In genomic region chr12:78910684-78911461, GRCm38 (mm10) we compare ENCODE assay signal across 7 mouse cellular contexts. TPM values are rescaled to one million over a fixed set of nuclear protein-coding genes. Genes with fewer than 3 reads are reported as not detected.
A peak's percentile ranks its signal among the peaks of the same experiment; 100 is the strongest.
DNase-seq lines count a peak whose midpoint lies in the region; ATAC-seq lines count a peak whose summit lies in the region.

No protein-coding gene starts in this region.

- peak overlapping the region; percentile 51 for H3K4me2 ChIP-seq in hindbrain, embryonic 15.5 days
- peak overlapping the region; percentile 53 for H3K4me2 ChIP-seq in midbrain, embryonic 15.5 days

- peak; percentile 44 for DNase-seq in MN1 (ENCODE audit: low spot score)
- DNase-seq in cerebellum, adult 9-10 months = no peak
- DNase-seq in cerebellum, postnatal 4 days (ENCODE audit: low spot score in 2 of 2) = no peak
- DNase-seq in adrenal gland, postnatal 25 days = no peak

- H3K9me3 ChIP-seq in hindbrain, embryonic 15.5 days = no peaks in the 10 kb centered on the region
- H3K9me3 ChIP-seq in midbrain, embryonic 15.5 days = no peaks in the 10 kb centered on the region

- no peak overlapping the region for H3K9ac ChIP-seq in hindbrain, embryonic 15.5 days
- H3K9ac ChIP-seq in midbrain, embryonic 15.5 days = no peak overlapping the region

- peaks cover 62% of the 10 kb centered on the region for H3K27me3 ChIP-seq in hindbrain, embryonic 15.5 days
- H3K27me3 ChIP-seq in midbrain, embryonic 15.5 days (replicated peaks) = peaks cover 53% of the 10 kb centered on the region

- WGBS in hindbrain, embryonic 15.5 days = 13% methylated on average over 16 of the region's 16 CpGs
- WGBS in midbrain, embryonic 15.5 days = 12% methylated on average over 16 of the region's 16 CpGs

- H3K27ac ChIP-seq in hindbrain, embryonic 15.5 days (replicated peaks) = no peak overlapping the region
- no peak overlapping the region for H3K27ac ChIP-seq in midbrain, embryonic 15.5 days

- no peaks in the 10 kb centered on the region for H3K36me3 ChIP-seq in hindbrain, embryonic 15.5 days
- no peaks in the 10 kb centered on the region for H3K36me3 ChIP-seq in midbrain, embryonic 15.5 days (replicated peaks)

- ATAC-seq in common myeloid progenitor, adult 5-6 weeks (replicated peaks; ENCODE audit: low read depth, poor library complexity, severe bottlenecking) = peak; percentile 62
- ATAC-seq in hindbrain, embryonic 15.5 days (ENCODE audit: low FRiP score, low read depth) = no peak
- no peak for ATAC-seq in midbrain, embryonic 15.5 days (replicated peaks)

- H3K4me3 ChIP-seq in hindbrain, embryonic 15.5 days = peak overlapping the region; percentile 30; the same call in 1 of the 2 replicates
- peak overlapping the region; percentile 32; the same call in 1 of the 2 replicates for H3K4me3 ChIP-seq in midbrain, embryonic 15.5 days

- peaks cover 23% of the 10 kb centered on the region for H3K4me1 ChIP-seq in hindbrain, embryonic 15.5 days (replicated peaks)
- peaks cover 24% of the 10 kb centered on the region for H3K4me1 ChIP-seq in midbrain, embryonic 15.5 days

RNA-seq across cellular contexts. Expression of gene Plek2, which starts 4.1 kb away (rescaled TPM):
- total RNA-seq in common myeloid progenitor, adult 5-6 weeks (2017) = not detected in 2 replicates
- 1.7 and 1.8 TPM in 2 replicates for polyA plus RNA-seq in hindbrain, embryonic 15.5 days (2015; fragmentation: Nextera tagmentation; extraction: Ambion mirVana)
- polyA plus RNA-seq in midbrain, embryonic 15.5 days (2015; fragmentation: Nextera tagmentation; extraction: Ambion mirVana) = 1.5 and 2.0 TPM in 2 replicates
- not detected in 2 replicates for total RNA-seq in adrenal gland, postnatal 25 days (2021)

RNA-seq across cellular contexts. Expression of gene Eif2s1, which starts 49.3 kb away (rescaled TPM):
- total RNA-seq in common myeloid progenitor, adult 5-6 weeks (2017) = 123 and 125 TPM in 2 replicates
- polyA plus RNA-seq in hindbrain, embryonic 15.5 days (2015; fragmentation: Nextera tagmentation; extraction: Ambion mirVana) = 143 and 146 TPM in 2 replicates
- 132 and 135 TPM in 2 replicates for polyA plus RNA-seq in midbrain, embryonic 15.5 days (2015; fragmentation: Nextera tagmentation; extraction: Ambion mirVana)
- 88.3 and 95.0 TPM in 2 replicates for total RNA-seq in adrenal gland, postnatal 25 days (2021)

RNA-seq across cellular contexts. Expression of gene Atp6v1d, which starts 49.4 kb away (rescaled TPM):
- total RNA-seq in common myeloid progenitor, adult 5-6 weeks (2017) = 17.8 and 32.9 TPM in 2 replicates
- polyA plus RNA-seq in hindbrain, embryonic 15.5 days (2015; fragmentation: Nextera tagmentation; extraction: Ambion mirVana) = 118 and 119 TPM in 2 replicates
- 105 and 121 TPM in 2 replicates for polyA plus RNA-seq in midbrain, embryonic 15.5 days (2015; fragmentation: Nextera tagmentation; extraction: Ambion mirVana)
- 71.8 and 76.4 TPM in 2 replicates for total RNA-seq in adrenal gland, postnatal 25 days (2021)
